Mouse (Mus musculus) retina, adult 2 months (tissue): Measurements from ENCODE around the gene Olfr1392.
"Not testable (repeated sequence)": the region's sequence is repeated elsewhere in the genome, so short reads cannot be mapped to it uniquely, and the experiment has no call there.

Experiments used
- DNase-seq: peaks from one replicate; pipeline ENCODE4 v3.0.0-alpha.2; 2012; ENCODE audit warnings: low read depth, low spot score

The Olfr1392 gene

GRCm38 (mm10) chr11:49284982-49285381 lies at the start of gene Olfr1392:
Olfr1392 (plus strand) TSS chr11:49285282.
- DNase-seq = not testable (repeated sequence)

DNA sequence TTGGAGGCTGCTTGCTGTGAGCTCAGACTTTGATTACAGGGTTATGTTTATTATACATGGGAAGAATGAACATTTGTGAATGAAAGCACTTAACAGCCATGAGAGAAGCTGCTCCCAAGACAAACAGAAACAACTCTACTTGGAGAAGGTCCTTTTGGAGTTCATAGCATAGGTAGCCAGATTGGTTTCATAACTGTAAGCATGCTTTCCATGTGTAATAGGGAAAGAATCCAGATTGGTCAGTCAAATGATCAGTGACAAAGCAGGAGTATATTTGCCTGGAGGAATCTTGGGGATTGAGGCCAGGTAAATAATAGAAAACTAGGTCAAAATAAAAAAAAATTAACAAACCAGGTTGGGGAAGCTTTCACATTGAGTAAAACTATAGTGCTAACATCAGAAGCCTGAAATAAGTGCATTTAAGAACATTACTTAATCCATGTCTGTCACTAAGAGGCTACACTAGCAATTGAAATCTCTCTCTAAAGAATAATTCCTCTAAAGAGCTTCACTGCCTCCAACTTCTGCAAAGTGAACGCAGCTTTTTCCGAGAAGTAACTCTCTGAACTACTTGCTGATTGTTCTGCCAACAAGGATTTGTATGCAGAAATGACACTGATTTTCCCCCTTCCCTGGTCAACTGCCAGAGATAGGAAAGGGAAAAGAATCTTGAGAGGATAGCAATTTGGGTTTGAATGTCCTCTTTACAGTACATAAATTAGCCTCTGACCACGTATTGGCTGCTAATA lies 49.4 kb upstream of the Olfr1392 start:
- no peak for DNase-seq

GRCm38 (mm10) chr11:49236891-49237290 lies 48.2 kb upstream of the Olfr1392 start:
- DNase-seq = no peak

GRCm38 (mm10) chr11:49237532-49237931 lies 47.5 kb upstream of the Olfr1392 start:
- DNase-seq = no peak

- DNase-seq = no peak
These were observed 44.8 kb upstream of the Olfr1392 start for GRCm38 (mm10) chr11:49240310-49240709.

- no peak for DNase-seq
These were observed 44.2 kb upstream of the Olfr1392 start for GRCm38 (mm10) chr11:49240874-49241273.

DNA sequence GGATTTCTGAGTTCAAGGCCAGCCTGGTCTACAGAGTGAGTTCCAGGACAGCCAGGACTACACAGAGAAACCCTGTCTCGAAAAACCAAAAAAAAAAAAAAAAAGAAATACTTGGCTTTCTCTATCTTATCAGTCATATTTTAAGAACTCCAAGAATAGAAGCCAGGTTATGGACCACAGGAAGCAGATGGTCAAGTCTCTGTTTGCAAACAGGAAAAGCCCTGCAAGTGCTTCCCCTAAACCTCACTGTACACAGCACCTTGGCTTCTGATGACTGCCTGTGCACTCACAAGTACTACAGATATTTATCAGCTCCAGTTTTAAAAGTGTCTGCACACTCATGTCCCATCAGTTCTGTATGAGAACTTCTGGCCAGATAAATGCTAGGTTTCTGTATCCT lies 43.6 kb upstream of the Olfr1392 start:
- no peak for DNase-seq

DNA sequence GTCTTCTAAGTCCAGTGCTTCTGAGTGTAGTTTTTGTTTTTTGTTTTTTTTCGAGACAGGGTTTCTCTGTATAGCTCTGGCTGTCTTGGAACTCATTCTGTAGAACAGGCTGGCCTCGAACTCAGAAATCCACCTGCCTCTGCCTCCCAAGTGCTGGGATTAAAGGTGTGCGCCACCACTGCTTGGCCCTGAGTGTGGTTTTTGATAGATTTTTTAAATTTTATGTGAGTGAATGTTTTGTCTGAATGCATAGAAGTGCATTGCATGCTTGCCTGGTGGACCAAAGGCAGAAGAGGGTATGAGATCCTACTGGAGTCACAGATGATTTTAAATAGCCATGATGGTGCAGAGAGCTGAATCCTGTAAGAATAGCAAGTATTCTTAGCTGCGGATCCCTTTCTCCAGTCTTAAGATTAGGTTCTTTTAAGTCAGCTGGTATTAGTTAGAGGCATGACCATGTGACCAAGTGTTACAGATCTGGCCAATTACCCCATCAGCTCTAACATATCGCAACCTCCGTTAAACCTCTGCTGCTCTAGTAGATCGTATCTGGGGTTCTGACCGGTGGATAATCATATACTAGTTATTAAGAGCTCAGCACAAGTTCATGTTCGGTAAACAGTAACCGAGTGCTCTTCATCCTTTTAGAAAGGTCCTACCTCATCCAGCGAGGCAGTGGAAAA lies 42.0 kb upstream of the Olfr1392 start:
- DNase-seq = peak; percentile 46

- peak; percentile 83 for DNase-seq
These were observed 41.1 kb upstream of the Olfr1392 start, which contains the start of gene Mgat1 for GRCm38 (mm10) chr11:49243727-49244594. Mgat1 (plus strand) TSS chr11:49244191.

DNA sequence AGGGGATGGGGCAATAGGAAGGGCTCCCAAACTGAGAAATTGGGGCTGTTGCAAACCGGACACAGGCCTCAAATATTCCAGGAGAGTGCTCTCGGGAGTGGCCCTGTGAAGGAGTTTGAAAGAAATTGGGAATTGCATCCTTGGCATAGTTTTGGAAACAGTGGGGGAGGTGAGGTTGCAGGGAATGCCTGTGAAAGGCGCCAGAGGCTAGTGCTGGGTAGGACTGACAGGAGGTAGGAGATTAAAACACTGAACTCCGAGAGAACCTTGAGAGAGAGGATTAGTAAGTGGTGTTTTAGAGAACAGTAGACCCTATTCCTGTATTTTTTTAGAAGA lies 40.5 kb upstream of the Olfr1392 start:
- peak; percentile 28 for DNase-seq

GRCm38 (mm10) chr11:49245176-49245575 lies 39.9 kb upstream of the Olfr1392 start:
- peak; percentile 75 for DNase-seq

DNA sequence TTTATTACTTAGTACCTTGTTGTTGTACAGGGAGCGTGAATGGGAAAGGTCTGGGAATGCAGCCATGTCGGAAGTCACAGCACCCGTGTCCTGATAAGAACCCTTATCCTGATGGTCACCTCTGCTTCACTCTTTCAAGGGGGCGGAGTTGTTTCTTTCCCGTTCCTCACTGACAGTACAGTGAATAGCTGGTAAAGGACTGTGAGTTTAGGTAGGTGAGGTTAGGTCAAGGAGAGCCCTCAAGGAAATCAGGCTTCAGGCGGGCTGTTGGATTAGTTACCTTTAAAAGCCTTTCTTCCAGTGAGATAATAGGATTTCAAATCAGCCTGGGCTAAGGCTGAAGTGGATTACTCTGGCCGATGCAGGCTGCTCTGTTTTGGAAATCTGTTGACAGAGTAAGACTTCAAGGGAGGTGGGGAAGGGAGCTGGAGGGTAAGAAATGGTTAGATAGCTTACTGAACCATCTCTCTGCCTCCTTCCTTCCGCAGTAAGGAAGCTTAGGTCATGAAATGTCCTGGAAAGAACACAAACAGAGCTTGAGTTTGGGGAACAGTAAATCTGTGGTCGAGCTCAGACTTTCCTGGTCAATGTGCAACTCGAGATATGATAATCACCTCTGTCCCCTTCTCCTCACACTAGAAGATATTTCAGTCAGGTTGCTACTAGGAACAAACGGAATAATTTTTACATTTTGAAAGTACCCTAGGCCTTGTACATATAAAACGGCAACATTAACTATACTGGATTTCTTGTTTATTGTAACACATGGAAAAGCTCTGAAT lies 39.3 kb upstream of the Olfr1392 start:
- DNase-seq = peak; percentile 80

DNA sequence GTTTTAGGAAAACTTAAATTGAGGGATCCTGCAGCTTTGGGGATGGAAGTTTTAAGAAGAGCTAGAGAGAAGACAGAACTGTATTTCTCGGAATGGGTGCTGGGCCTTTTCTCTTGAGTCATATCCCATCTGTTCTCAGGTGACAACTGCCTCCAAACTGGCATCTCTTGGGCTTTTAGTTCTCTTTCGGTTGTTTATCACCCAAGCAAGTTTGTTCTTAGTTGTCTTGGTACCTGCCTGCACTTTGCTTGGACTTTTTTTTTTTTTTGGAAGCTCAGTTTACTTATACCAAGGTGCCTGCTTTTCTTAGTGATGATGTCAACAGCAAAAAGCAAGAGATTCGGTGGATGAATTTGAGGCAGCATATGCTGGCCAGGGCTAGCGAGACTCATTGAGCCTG lies 38.6 kb upstream of the Olfr1392 start:
- DNase-seq = no peak

GRCm38 (mm10) chr11:49247255-49247654 lies 37.8 kb upstream of the Olfr1392 start:
- DNase-seq = no peak

DNA sequence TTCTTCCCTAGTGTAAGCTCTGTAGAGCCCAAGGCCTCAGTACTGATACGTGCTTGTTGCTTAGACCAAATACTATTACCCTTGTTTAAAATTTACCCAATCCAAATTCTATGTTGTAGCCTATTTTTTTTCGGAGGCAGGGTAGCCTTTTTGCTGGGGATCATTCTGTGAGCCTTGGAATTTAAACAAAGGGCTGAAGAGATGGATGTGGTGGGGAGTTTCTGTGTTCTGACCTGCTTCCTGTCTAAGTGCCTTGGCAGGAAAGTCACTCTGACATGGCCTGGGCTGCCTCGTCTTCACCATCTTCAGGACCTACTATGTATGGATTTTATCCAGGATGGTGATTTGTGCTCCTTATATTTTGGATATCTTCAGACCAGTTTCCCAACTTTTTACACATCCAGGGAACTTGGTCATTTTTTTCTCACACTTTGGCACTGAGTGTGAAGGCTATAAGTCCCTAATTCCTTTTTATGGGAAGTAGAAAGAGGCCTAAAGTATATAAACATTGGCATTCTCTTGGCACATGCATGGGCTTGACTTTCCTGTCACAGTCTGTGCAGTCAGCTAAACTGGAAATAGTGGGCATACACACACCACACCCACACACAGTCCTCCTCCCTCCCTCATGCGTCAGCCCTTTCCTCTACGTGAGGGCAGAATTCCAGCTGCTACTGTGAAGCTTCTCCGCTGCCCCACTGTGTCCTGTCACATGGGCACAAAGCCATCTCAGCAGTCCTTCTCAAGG lies 36.7 kb upstream of the Olfr1392 start:
- DNase-seq = no peak

- no peak for DNase-seq
These were observed 35.9 kb upstream of the Olfr1392 start for GRCm38 (mm10) chr11:49248974-49249700.

DNA sequence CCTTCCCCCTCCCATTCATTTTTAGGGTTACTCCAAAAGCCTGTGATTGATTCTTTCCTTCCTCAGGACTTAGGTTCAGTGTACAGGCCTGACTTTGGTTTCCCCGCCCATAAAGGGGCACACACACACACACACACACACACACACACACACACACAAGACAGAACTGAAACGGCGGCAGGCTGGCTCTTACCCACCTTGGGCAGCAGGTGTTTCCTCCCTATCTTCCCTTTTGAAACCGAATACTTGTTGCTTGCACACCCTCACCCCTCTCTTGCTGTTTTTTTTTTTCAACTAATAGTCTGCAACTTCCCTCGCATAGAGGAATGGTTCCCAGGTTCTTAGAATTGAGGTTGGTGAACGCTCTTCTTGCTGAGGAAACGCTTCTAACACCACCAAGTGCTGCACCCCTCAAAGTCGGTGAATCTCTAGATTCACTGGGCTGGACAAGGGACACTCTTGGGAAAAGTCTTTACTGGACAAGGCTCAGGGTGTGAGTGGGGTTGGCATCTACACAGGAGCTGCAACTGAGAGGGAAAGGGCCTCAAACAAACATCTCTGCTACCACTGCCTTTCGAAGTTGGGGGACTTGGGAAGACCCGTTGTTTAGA lies 35.2 kb upstream of the Olfr1392 start:
- DNase-seq = no peak

DNA sequence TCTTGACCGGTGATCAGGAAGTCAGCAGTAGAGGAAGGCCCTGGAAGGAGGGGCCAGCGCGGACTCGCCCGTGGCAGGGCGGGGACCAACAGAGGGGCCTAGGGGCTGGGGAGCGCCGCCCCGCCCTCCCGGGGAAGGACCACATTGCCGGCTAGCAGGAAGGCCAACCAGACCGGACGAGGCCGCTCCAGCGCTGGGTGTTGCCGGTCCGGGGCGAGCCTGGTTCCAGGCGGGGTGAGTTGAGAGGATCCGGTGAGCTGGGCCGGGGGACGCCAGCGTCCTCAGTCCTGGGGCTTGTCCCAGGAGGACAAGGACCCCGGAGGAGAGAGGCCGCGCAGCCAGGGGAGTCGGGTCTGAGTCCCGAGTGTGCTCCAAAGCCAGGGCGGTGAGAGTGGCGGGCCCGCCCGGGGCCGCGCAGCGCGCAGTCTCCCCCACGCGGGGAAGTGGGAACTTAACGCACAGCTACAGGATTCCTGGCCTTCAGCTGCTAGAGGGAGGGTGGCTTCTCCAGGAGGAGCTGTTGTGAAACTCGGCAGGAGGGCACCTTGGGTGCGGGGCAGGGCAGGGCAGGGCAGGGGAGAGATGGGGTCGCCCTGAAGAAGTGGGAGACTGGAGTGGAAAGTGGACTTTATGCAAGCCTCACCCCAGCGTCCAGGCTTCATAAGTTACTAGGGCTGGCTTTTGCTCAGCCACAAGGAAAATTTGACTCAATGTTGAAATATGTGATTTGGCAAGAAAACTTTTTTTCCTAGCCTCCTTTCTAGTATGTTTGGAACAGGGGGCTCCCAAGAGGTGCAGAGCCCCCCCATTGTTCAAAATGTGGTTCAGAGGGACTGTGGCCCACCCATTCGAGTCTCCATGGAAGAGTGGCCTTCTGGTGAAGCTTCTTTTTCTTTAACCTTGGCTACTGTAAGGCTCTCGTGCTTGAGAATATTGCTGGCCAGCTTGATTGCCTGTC lies 34.4 kb upstream of the Olfr1392 start:
- DNase-seq = peak; percentile 41
